Comparison of ENCODE assay signal across 8 mouse cellular contexts in genomic region chr7:27486102-27486769, GRCm38 (mm10). TPM values are rescaled to one million over a fixed set of nuclear protein-coding genes. Genes with fewer than 3 reads are reported as not detected.
DNase-seq lines count a peak whose midpoint lies in the region; ATAC-seq lines count a peak whose summit lies in the region.

No protein-coding gene starts in this region.

- ATAC-seq in heart, embryonic 11.5 days (replicated peaks; ENCODE audit: insufficient number of reproducible peaks, low FRiP score, low TSS enrichment), result no peak
- no peak for ATAC-seq in liver, embryonic 11.5 days (replicated peaks; ENCODE audit: low FRiP score)
- ATAC-seq in neural tube, embryonic 13.5 days (ENCODE audit: low read depth), result peak; percentile 2
- no peak for ATAC-seq in activated CD4-positive, CD25-positive, alpha-beta regulatory T cell, adult 4 months

- peak overlapping the region; percentile 99 for H3K27ac ChIP-seq in heart, embryonic 11.5 days (ENCODE audit: low read depth, low read length)
- peak overlapping the region; percentile 78 for H3K27ac ChIP-seq in brown adipose tissue, adult 24 weeks (replicated peaks; ENCODE audit: low read depth, low read length)
- peak overlapping the region; percentile 96 for H3K27ac ChIP-seq in hindbrain, embryonic 10.5 days
- peak overlapping the region; percentile 97 for H3K27ac ChIP-seq in liver, embryonic 11.5 days (ENCODE audit: low read depth, low read length)
- peak overlapping the region; percentile 93 for H3K27ac ChIP-seq in neural tube, embryonic 13.5 days (replicated peaks)

- H3K36me3 ChIP-seq in heart, embryonic 11.5 days (ENCODE audit: control insufficient read depth, insufficient read depth, low read length), result 0 out of 2 replicates have a peak, but pooled peaks cover 5% of the 10 kb centered on the region
- H3K36me3 ChIP-seq in hindbrain, embryonic 10.5 days, result peaks cover 8% of the 10 kb centered on the region
- peaks cover 8% of the 10 kb centered on the region; the same call in 1 of the 2 replicates for H3K36me3 ChIP-seq in liver, embryonic 11.5 days (ENCODE audit: control insufficient read depth, insufficient read depth, low read length)
- no peaks in the 10 kb centered on the region for H3K36me3 ChIP-seq in neural tube, embryonic 13.5 days

- WGBS in heart, embryonic 11.5 days (ENCODE audit: insufficient replicate concordance), result 6% methylated on average over 13 of the region's 13 CpGs
- WGBS in hindbrain, embryonic 10.5 days, result 7% methylated on average over 13 of the region's 13 CpGs
- WGBS in liver, embryonic 11.5 days, result 3% methylated on average over 13 of the region's 13 CpGs
- WGBS in neural tube, embryonic 13.5 days, result 5% methylated on average over 13 of the region's 13 CpGs

- H3K9me3 ChIP-seq in heart, embryonic 11.5 days (replicated peaks; ENCODE audit: control insufficient read depth, low read length), result no peaks in the 10 kb centered on the region
- H3K9me3 ChIP-seq in hindbrain, embryonic 10.5 days, result no peaks in the 10 kb centered on the region
- no peaks in the 10 kb centered on the region for H3K9me3 ChIP-seq in liver, embryonic 11.5 days (ENCODE audit: control insufficient read depth, low read length)
- H3K9me3 ChIP-seq in neural tube, embryonic 13.5 days, result no peaks in the 10 kb centered on the region

- DNase-seq in heart, postnatal 25 days (ENCODE audit: low spot score), result no peak
- no peak for DNase-seq in hindbrain, embryonic 10.5 days (ENCODE audit: low spot score)
- DNase-seq in liver, embryonic 11.5 days (ENCODE audit: low spot score), result no peak
- DNase-seq in layer of hippocampus, postnatal 25 days (ENCODE audit: extremely low spot score in 1 of 2, low spot score in 1 of 2), result no peak

- H3K4me2 ChIP-seq in heart, embryonic 11.5 days, result peak overlapping the region; percentile 83
- H3K4me2 ChIP-seq in liver, embryonic 11.5 days, result peak overlapping the region; percentile 94
- H3K4me2 ChIP-seq in neural tube, embryonic 13.5 days, result peak overlapping the region; percentile 61

- intact Hi-C loops in heart, postnatal 25 days (cut with DNase I), result no loop called here

- no peaks in the 10 kb centered on the region for H3K27me3 ChIP-seq in heart, embryonic 11.5 days (ENCODE audit: control insufficient read depth, insufficient read depth, low read length)
- H3K27me3 ChIP-seq in hindbrain, embryonic 10.5 days (ENCODE audit: insufficient read depth, poor library complexity, severe bottlenecking), result peaks cover 24% of the 10 kb centered on the region
- H3K27me3 ChIP-seq in liver, embryonic 11.5 days (replicated peaks; ENCODE audit: control insufficient read depth, insufficient read depth, low read length), result no peaks in the 10 kb centered on the region
- H3K27me3 ChIP-seq in neural tube, embryonic 13.5 days, result 0 out of 2 replicates have a peak, but pooled peaks cover 8% of the 10 kb centered on the region

- peaks cover 27% of the 10 kb centered on the region for H3K4me1 ChIP-seq in heart, embryonic 11.5 days (ENCODE audit: control insufficient read depth, insufficient read depth, low read length)
- peaks cover 2% of the 10 kb centered on the region; the same call in 1 of the 2 replicates for H3K4me1 ChIP-seq in brown adipose tissue, adult 24 weeks (ENCODE audit: control insufficient read depth, insufficient read depth, insufficient read length, low read length)
- H3K4me1 ChIP-seq in hindbrain, embryonic 10.5 days (replicated peaks), result peaks cover 47% of the 10 kb centered on the region
- H3K4me1 ChIP-seq in liver, embryonic 11.5 days (replicated peaks; ENCODE audit: control insufficient read depth, insufficient read depth, low read length), result peaks cover 41% of the 10 kb centered on the region
- H3K4me1 ChIP-seq in neural tube, embryonic 13.5 days (replicated peaks), result peaks cover 31% of the 10 kb centered on the region

- H3K4me3 ChIP-seq in heart, embryonic 11.5 days (ENCODE audit: low read depth, low read length), result peak overlapping the region; percentile 87
- H3K4me3 ChIP-seq in brown adipose tissue, adult 24 weeks (ENCODE audit: insufficient read depth, low read depth, low read length), result peak overlapping the region; percentile 57
- H3K4me3 ChIP-seq in hindbrain, embryonic 10.5 days, result peak overlapping the region; percentile 62
- H3K4me3 ChIP-seq in liver, embryonic 11.5 days (ENCODE audit: low read depth, low read length), result peak overlapping the region; percentile 84
- peak overlapping the region; percentile 72 for H3K4me3 ChIP-seq in neural tube, embryonic 13.5 days

- H3K9ac ChIP-seq in heart, embryonic 11.5 days (ENCODE audit: low read depth, low read length), result peak overlapping the region; percentile 85
- peak overlapping the region; percentile 86 for H3K9ac ChIP-seq in liver, embryonic 11.5 days (ENCODE audit: low read depth, low read length)
- H3K9ac ChIP-seq in neural tube, embryonic 13.5 days, result peak overlapping the region; percentile 31; the same call in 1 of the 2 replicates

RNA-seq across cellular contexts. Expression of gene Sertad1, which starts 0.5 kb away (rescaled TPM):
- 37.5 and 38.8 TPM in 2 replicates for polyA plus RNA-seq in heart, embryonic 11.5 days (2014; fragmentation: Nextera tagmentation; extraction: Ambion mirVana)
- 10 to 100 TPM in 1 of 2 experiments, 1 to 10 TPM in 1; 7.9 to 13.0 TPM for total RNA-seq in heart, postnatal 25 days (2021)
- polyA plus RNA-seq in brown adipose tissue, adult 24 weeks (2012; ENCODE audit: insufficient read depth, insufficient read length, missing spikeins), result 10.1 and 13.6 TPM in 2 replicates
- polyA plus RNA-seq in hindbrain, embryonic 10.5 days (2016; fragmentation: Nextera tagmentation; extraction: Ambion mirVana), result 21.5 and 23.6 TPM in 2 replicates
- polyA plus RNA-seq in liver, embryonic 11.5 days (2014; fragmentation: Nextera tagmentation; extraction: Ambion mirVana), result 23.0 and 24.3 TPM in 2 replicates
- 12.3 and 14.1 TPM in 2 replicates for polyA plus RNA-seq in neural tube, embryonic 13.5 days (2015; fragmentation: Nextera tagmentation; extraction: Ambion mirVana)
- 1 to 10 TPM; 7.0 to 7.3 TPM for total RNA-seq in layer of hippocampus, postnatal 25 days (2021)
- 10 to 100 TPM; 46.6 to 47.9 TPM for polyA plus RNA-seq in activated CD4-positive, CD25-positive, alpha-beta regulatory T cell, adult 4 months (2017; shearing (Covaris generic))

RNA-seq across cellular contexts. Expression of gene Sertad3, which starts 12.7 kb away (rescaled TPM):
- 19.9 and 20.3 TPM in 2 replicates for polyA plus RNA-seq in heart, embryonic 11.5 days (2014; fragmentation: Nextera tagmentation; extraction: Ambion mirVana)
- 1 to 10 TPM; 6.4 to 8.0 TPM for total RNA-seq in heart, postnatal 25 days (2021)
- 4.2 and 8.3 TPM in 2 replicates for polyA plus RNA-seq in brown adipose tissue, adult 24 weeks (2012; ENCODE audit: insufficient read depth, insufficient read length, missing spikeins)
- polyA plus RNA-seq in hindbrain, embryonic 10.5 days (2016; fragmentation: Nextera tagmentation; extraction: Ambion mirVana), result 23.0 and 24.2 TPM in 2 replicates
- 20.6 and 21.5 TPM in 2 replicates for polyA plus RNA-seq in liver, embryonic 11.5 days (2014; fragmentation: Nextera tagmentation; extraction: Ambion mirVana)
- polyA plus RNA-seq in neural tube, embryonic 13.5 days (2015; fragmentation: Nextera tagmentation; extraction: Ambion mirVana), result 16.7 and 16.8 TPM in 2 replicates
- 1 to 10 TPM; 3.3 to 3.9 TPM for total RNA-seq in layer of hippocampus, postnatal 25 days (2021)
- polyA plus RNA-seq in activated CD4-positive, CD25-positive, alpha-beta regulatory T cell, adult 4 months (2017; shearing (Covaris generic)), result 10 to 100 TPM; 41.9 to 47.6 TPM

RNA-seq across cellular contexts. Expression of gene Prx, which starts 12.9 kb away (rescaled TPM):
- 0.76 and 0.96 TPM in 2 replicates for polyA plus RNA-seq in heart, embryonic 11.5 days (2014; fragmentation: Nextera tagmentation; extraction: Ambion mirVana)
- 1 to 10 TPM; 1.2 to 1.6 TPM for total RNA-seq in heart, postnatal 25 days (2021)
- polyA plus RNA-seq in brown adipose tissue, adult 24 weeks (2012; ENCODE audit: insufficient read depth, insufficient read length, missing spikeins), result 0.32 and 0.50 TPM in 2 replicates
- polyA plus RNA-seq in hindbrain, embryonic 10.5 days (2016; fragmentation: Nextera tagmentation; extraction: Ambion mirVana), result 2.5 and 3.4 TPM in 2 replicates
- 0.80 and 0.84 TPM in 2 replicates for polyA plus RNA-seq in liver, embryonic 11.5 days (2014; fragmentation: Nextera tagmentation; extraction: Ambion mirVana)
- 1.9 TPM in 2 replicates for polyA plus RNA-seq in neural tube, embryonic 13.5 days (2015; fragmentation: Nextera tagmentation; extraction: Ambion mirVana)
- under 1 TPM; 0.32 to 0.38 TPM for total RNA-seq in layer of hippocampus, postnatal 25 days (2021)
- polyA plus RNA-seq in activated CD4-positive, CD25-positive, alpha-beta regulatory T cell, adult 4 months (2017; shearing (Covaris generic)), result under 1 TPM; 0.11 to 0.68 TPM

RNA-seq across cellular contexts. Expression of gene Hipk4, which starts 36.8 kb away (rescaled TPM):
- 0.44 and 0.57 TPM in 2 replicates for polyA plus RNA-seq in heart, embryonic 11.5 days (2014; fragmentation: Nextera tagmentation; extraction: Ambion mirVana)
- total RNA-seq in heart, postnatal 25 days (2021), result under 1 TPM; 0.13 to 0.17 TPM
- not detected in 2 replicates for polyA plus RNA-seq in brown adipose tissue, adult 24 weeks (2012; ENCODE audit: insufficient read depth, insufficient read length, missing spikeins)
- polyA plus RNA-seq in hindbrain, embryonic 10.5 days (2016; fragmentation: Nextera tagmentation; extraction: Ambion mirVana), result 0.57 and 0.94 TPM in 2 replicates
- 0.33 and 0.40 TPM in 2 replicates for polyA plus RNA-seq in liver, embryonic 11.5 days (2014; fragmentation: Nextera tagmentation; extraction: Ambion mirVana)
- polyA plus RNA-seq in neural tube, embryonic 13.5 days (2015; fragmentation: Nextera tagmentation; extraction: Ambion mirVana), result 0.39 and 0.71 TPM in 2 replicates
- under 1 TPM; 0.12 to 0.17 TPM for total RNA-seq in layer of hippocampus, postnatal 25 days (2021)
- polyA plus RNA-seq in activated CD4-positive, CD25-positive, alpha-beta regulatory T cell, adult 4 months (2017; shearing (Covaris generic)), result not detected

RNA-seq across cellular contexts. Expression of gene Blvrb, which starts 38.5 kb away (rescaled TPM):
- 106 and 121 TPM in 2 replicates for polyA plus RNA-seq in heart, embryonic 11.5 days (2014; fragmentation: Nextera tagmentation; extraction: Ambion mirVana)
- 10 to 100 TPM; 30.1 to 30.5 TPM for total RNA-seq in heart, postnatal 25 days (2021)
- 80.2 and 109 TPM in 2 replicates for polyA plus RNA-seq in brown adipose tissue, adult 24 weeks (2012; ENCODE audit: insufficient read depth, insufficient read length, missing spikeins)
- 40.6 and 41.8 TPM in 2 replicates for polyA plus RNA-seq in hindbrain, embryonic 10.5 days (2016; fragmentation: Nextera tagmentation; extraction: Ambion mirVana)
- polyA plus RNA-seq in liver, embryonic 11.5 days (2014; fragmentation: Nextera tagmentation; extraction: Ambion mirVana), result 581 and 583 TPM in 2 replicates
- polyA plus RNA-seq in neural tube, embryonic 13.5 days (2015; fragmentation: Nextera tagmentation; extraction: Ambion mirVana), result 21.3 and 23.3 TPM in 2 replicates
- 10 to 100 TPM; 16.1 to 22.6 TPM for total RNA-seq in layer of hippocampus, postnatal 25 days (2021)
- 10 to 100 TPM; 13.9 to 16.7 TPM for polyA plus RNA-seq in activated CD4-positive, CD25-positive, alpha-beta regulatory T cell, adult 4 months (2017; shearing (Covaris generic))

Comparison
In these comparisons a context has a peak if more than half of its experiments do, and no peak if none do; other contexts are left out.
1. H3K9ac ChIP-seq: peak in every context shown above with its lines; median percentile 86 in liver, embryonic 11.5 days; 85 in heart, embryonic 11.5 days; 31 in neural tube, embryonic 13.5 days.